Mouse (Mus musculus) myocyte (in vitro differentiated cells): ENCODE data around the gene Ndufaf2. TPM values are rescaled to one million over a fixed set of nuclear protein-coding genes. Genes with fewer than 3 reads are reported as not detected.

Experiments
- H3K27me3 ChIP-seq: one replicate; pipeline ENCODE4 v1.6.1; 2011; ENCODE audit not compliant: control insufficient read depth, insufficient read depth, insufficient read length
- H3K36me3 ChIP-seq: one replicate; pipeline ENCODE4 v1.6.1; 2011; ENCODE audit not compliant: control insufficient read depth, insufficient read depth
- H3K4me2 ChIP-seq: one replicate; pipeline ENCODE4 v1.6.1; 2011; ENCODE audit warnings: low read depth, control low read depth
- H3K4me3 ChIP-seq: one replicate; pipeline ENCODE4 v1.5.1; 2011; ENCODE audit warnings: mild to moderate bottlenecking, control low read depth, moderate library complexity
- H3K79me2 ChIP-seq: one replicate; pipeline ENCODE4 v1.6.1; 2011; ENCODE audit not compliant: control insufficient read depth, insufficient read depth
- H3ac ChIP-seq: one replicate; pipeline ENCODE4 v1.6.1; 2011; ENCODE audit not compliant: control insufficient read depth, insufficient read length
- CEBPB ChIP-seq: IDR thresholded peaks from 2 replicates; pipeline ENCODE4 v1.6.1; 2011; ENCODE audit warnings: mild to moderate bottlenecking, moderate library complexity; ENCODE audit not compliant: poor library complexity, insufficient read depth, severe bottlenecking
- E2F4 ChIP-seq: IDR thresholded peaks from one replicate; pipeline ENCODE4 v1.6.1; 2011; ENCODE audit warnings: mild to moderate bottlenecking, control low read depth, moderate library complexity; ENCODE audit not compliant: insufficient read depth
- MAX ChIP-seq: IDR thresholded peaks from one replicate; pipeline ENCODE4 v1.6.1; 2011; ENCODE audit warnings: low read depth, mild to moderate bottlenecking, control low read depth
- MYOD1 ChIP-seq, 3 experiments: IDR thresholded peaks; one replicate each; pipeline ENCODE4 v1.6.1; 2011; ENCODE audit warnings: control low read depth in 2 of 3, low read depth in 2 of 3, mild to moderate bottlenecking in 2 of 3, moderate library complexity in 1 of 3; ENCODE audit not compliant: insufficient read length in 2 of 3, control insufficient read depth in 1 of 3
- MYOG ChIP-seq, 3 experiments: IDR thresholded peaks; one replicate each; pipeline ENCODE4 v1.6.1; 2011; ENCODE audit warnings: control low read depth in 2 of 3, low read depth in 2 of 3, mild to moderate bottlenecking in 2 of 3; ENCODE audit not compliant: insufficient read length in 2 of 3, control insufficient read depth in 1 of 3, insufficient read depth in 1 of 3
- POLR2A ChIP-seq: IDR thresholded peaks from one replicate; pipeline ENCODE4 v1.6.1; 2011; ENCODE audit warnings: low read depth, mild to moderate bottlenecking, control low read depth, moderate library complexity; ENCODE audit not compliant: insufficient read length
- POLR2AphosphoS2 ChIP-seq: IDR thresholded peaks from one replicate; pipeline ENCODE4 v1.6.1; 2011; ENCODE audit warnings: low read depth, control low read depth; ENCODE audit not compliant: insufficient read length
- REST ChIP-seq: IDR thresholded peaks from one replicate; pipeline ENCODE4 v1.6.1; 2011; ENCODE audit warnings: mild to moderate bottlenecking, control low read depth, moderate library complexity; ENCODE audit not compliant: insufficient read depth, insufficient read length
- SRF ChIP-seq: IDR thresholded peaks from one replicate; pipeline ENCODE4 v1.6.1; 2011; ENCODE audit warnings: low read depth; ENCODE audit not compliant: control insufficient read depth, insufficient read length
- TCF12 ChIP-seq: IDR thresholded peaks from one replicate; pipeline ENCODE4 v1.6.1; 2011; ENCODE audit warnings: mild to moderate bottlenecking, control low read depth; ENCODE audit not compliant: poor library complexity, insufficient read depth, severe bottlenecking
- TCF3 ChIP-seq: IDR thresholded peaks from one replicate; pipeline ENCODE4 v1.6.1; 2011; ENCODE audit warnings: low read depth, control low read depth; ENCODE audit not compliant: insufficient read length
- USF1 ChIP-seq: IDR thresholded peaks from one replicate; pipeline ENCODE4 v1.6.1; 2011; ENCODE audit warnings: low read depth, mild to moderate bottlenecking, control low read depth, moderate library complexity
- polyA plus RNA-seq: library from polyadenylated mRNA; unstranded; fragments of >200 nt; fragmentation: generic; extraction: Trizol; gene quantifications from one replicate; pipeline ENCODE4 v1.2.1, GENCODE M21; 2012; ENCODE audit warnings: missing spikeins

Ndufaf2 gene
- polyA plus RNA-seq, 1 experiment, result 25.4 TPM

DNA sequence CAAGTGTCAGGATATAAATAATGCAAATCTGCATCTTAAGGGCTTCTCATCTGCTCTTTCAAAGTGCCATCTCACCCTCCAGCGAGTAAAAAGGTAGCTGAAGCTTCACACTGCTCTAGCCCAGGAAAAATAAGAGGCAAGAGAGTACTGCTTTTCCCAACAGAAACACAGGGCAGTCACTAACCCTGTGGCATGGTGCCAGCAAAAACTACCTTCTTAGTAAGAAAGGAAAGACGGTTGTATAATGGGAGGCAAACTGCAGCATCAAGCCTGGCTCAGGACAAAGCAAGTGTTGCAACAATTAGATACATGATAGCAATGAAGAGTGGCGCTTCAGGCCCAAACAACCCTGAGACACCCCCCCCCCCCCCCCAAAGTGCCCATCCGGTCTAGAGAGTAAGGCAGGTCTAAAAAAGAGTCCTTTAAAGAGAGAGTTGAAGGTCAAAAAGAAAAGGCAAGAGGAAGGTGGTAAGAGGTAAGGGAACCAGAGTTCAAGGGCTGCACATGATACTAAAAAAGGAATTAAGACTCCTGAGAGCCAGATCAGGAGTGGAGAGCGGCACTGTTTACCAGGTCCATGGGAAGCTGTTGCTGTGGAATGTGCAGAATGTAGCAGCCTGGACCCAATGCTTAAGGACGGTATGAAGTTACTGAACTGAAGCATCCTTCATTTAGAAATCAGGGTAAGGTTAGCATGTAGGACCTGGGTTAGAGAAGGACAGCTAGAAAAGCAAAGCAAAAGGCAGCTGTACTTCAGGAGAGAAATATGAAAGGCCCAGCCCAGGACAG, 26.2 kb downstream of the Ndufaf2 start:
- Histone ChIP-seq H3K4me3 (no peak overlapping the region), H3K36me3 (no peaks in the 10 kb centered on the region), H3K79me2 (no peaks in the 10 kb centered on the region), H3ac (no peak overlapping the region), H3K4me2 (no peak overlapping the region), H3K27me3 (no peaks in the 10 kb centered on the region)
- TF ChIP-seq TCF3 (no peak), CEBPB (no peak), POLR2A (no peak), POLR2AphosphoS2 (no peak), E2F4 (no peak), MYOG (IDR thresholded peaks at IDR 0.05; ENCODE audit: control insufficient read depth in 1 of 3, insufficient read depth in 1 of 3, insufficient read length in 2 of 3, low read depth in 2 of 3) (no peak), MYOD1 (IDR thresholded peaks at IDR 0.05; ENCODE audit: control insufficient read depth in 1 of 3, insufficient read length in 2 of 3, low read depth in 2 of 3) (no peak), SRF (no peak), USF1 (no peak), MAX (no peak), TCF12 (no peak), REST (no peak)

DNA sequence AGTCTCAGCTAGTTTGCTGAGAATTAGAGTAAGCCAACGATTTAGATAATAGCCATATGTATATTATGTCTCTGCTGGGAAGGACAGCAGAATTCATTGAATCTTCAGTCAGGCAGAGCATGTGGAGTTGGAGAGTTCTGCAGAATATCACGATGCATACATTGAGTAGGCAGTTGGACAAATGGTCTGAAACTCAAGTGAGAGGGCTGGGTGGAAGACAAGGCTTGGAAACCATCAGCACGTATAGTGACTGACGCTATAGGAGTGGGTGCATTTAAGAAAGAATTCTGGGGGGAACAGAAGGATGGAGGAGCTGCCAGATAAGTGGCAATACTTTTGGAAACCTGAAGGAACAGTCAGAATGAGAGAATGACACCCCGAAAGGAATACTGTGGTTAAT, 27.7 kb downstream of the Ndufaf2 start:
- TF ChIP-seq MAX, result no peak
- H3K27me3 ChIP-seq, result no peaks in the 10 kb centered on the region
- no peak overlapping the region for H3K4me3 ChIP-seq
- no peak overlapping the region for H3ac ChIP-seq
- no peak overlapping the region for H3K4me2 ChIP-seq
- H3K36me3 ChIP-seq, result no peaks in the 10 kb centered on the region
- no peaks in the 10 kb centered on the region for H3K79me2 ChIP-seq

DNA sequence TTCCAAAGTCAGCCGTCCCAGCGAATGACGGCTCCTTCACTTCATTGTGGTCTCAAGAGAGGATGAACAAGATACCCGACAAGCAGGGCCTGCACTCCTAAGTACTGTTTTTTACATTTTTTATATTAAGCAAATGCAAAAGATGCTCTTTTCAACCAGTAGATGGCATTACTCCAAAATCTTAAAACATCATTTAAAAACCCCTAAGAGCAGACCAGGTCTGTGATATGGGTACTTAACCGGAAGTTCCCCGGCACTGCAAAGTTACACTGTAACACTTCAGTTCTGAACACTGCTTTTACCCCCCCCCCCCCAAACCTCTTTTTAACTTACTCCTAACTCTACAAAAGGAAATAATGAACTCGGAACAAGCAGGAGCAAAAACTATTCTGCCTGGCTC, 29.4 kb downstream of the Ndufaf2 start:
- Histone ChIP-seq H3K4me2 (no peak overlapping the region), H3K4me3 (no peak overlapping the region), H3K36me3 (no peaks in the 10 kb centered on the region), H3K79me2 (no peaks in the 10 kb centered on the region), H3K27me3 (no peaks in the 10 kb centered on the region), H3ac (no peak overlapping the region)
- TF ChIP-seq SRF (no peak), TCF12 (no peak), POLR2A (no peak), MYOG (IDR thresholded peaks at IDR 0.05; ENCODE audit: control insufficient read depth in 1 of 3, insufficient read depth in 1 of 3, insufficient read length in 2 of 3, low read depth in 2 of 3) (no peak), MAX (no peak), TCF3 (no peak), MYOD1 (IDR thresholded peaks at IDR 0.05; ENCODE audit: control insufficient read depth in 1 of 3, insufficient read length in 2 of 3, low read depth in 2 of 3) (no peak), E2F4 (no peak), POLR2AphosphoS2 (no peak), CEBPB (no peak), REST (no peak), USF1 (no peak)

DNA sequence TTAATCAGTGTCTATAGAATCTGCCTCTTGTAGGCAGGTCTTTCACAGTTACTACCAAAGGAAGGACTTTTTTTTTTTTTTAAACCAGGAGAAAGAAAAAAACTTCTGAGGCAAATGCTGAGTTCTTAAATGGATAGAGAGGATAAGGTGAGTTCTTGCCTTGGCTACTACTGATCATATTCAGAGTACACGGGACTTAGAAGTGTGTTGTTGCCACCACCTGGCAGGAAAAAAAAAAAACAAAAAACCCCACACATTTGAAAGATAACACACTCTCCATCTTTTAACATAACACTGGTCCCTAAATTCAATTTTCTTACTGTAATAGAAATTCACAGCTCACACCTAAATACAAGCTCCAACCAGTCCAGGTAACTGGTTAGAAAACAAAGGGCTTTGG, 30.5 kb downstream of the Ndufaf2 start:
- Histone ChIP-seq H3K79me2 (no peaks in the 10 kb centered on the region), H3K27me3 (no peaks in the 10 kb centered on the region)
- TF ChIP-seq MYOG (IDR thresholded peaks at IDR 0.05; ENCODE audit: control insufficient read depth in 1 of 3, insufficient read depth in 1 of 3, insufficient read length in 2 of 3, low read depth in 2 of 3) (no peak), POLR2A (no peak), TCF12 (no peak), E2F4 (no peak), REST (no peak), TCF3 (no peak), MAX (no peak), CEBPB (no peak), POLR2AphosphoS2 (no peak), SRF (no peak), USF1 (no peak), MYOD1 (IDR thresholded peaks at IDR 0.05; ENCODE audit: control insufficient read depth in 1 of 3, insufficient read length in 2 of 3, low read depth in 2 of 3) (no peak)

DNA sequence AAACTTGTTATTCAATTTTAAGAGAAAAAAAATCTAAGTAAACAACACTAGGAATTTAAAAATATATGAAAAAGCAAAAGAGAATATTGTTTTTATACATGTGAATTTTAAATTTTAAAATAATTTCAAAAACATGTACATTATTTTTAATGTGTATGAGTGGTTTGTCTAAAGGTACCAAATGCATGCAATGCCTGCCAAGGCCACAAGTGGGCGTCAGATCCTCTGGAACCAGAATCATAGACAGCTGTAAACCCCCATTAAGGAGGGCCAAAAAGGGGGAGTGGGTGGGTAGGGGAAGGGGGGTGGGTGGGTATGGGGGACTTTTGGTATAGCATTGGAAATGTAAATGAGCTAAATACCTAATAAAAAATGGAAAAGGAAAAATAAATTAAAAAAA, 31.3 kb downstream of the Ndufaf2 start:
- no peak for TF ChIP-seq TCF3
- no peak for TF ChIP-seq SRF
- no peak for TF ChIP-seq REST
- no peak for TF ChIP-seq MAX
- no peak for TF ChIP-seq MYOG (IDR thresholded peaks at IDR 0.05; ENCODE audit: control insufficient read depth in 1 of 3, insufficient read depth in 1 of 3, insufficient read length in 2 of 3, low read depth in 2 of 3)
- TF ChIP-seq E2F4, result no peak
- no peak for TF ChIP-seq POLR2AphosphoS2
- TF ChIP-seq MYOD1 (IDR thresholded peaks at IDR 0.05; ENCODE audit: control insufficient read depth in 1 of 3, insufficient read length in 2 of 3, low read depth in 2 of 3), result no peak
- TF ChIP-seq USF1, result no peak
- TF ChIP-seq POLR2A, result no peak
- no peak for TF ChIP-seq TCF12
- TF ChIP-seq CEBPB, result no peak
- no peaks in the 10 kb centered on the region for H3K27me3 ChIP-seq
- no peak overlapping the region for H3K4me3 ChIP-seq
- H3K79me2 ChIP-seq, result no peaks in the 10 kb centered on the region
- H3K4me2 ChIP-seq, result no peak overlapping the region
- no peak overlapping the region for H3ac ChIP-seq
- no peaks in the 10 kb centered on the region for H3K36me3 ChIP-seq

More for the DNA sequence above, 30.5 kb downstream of the Ndufaf2 start:
- Histone ChIP-seq H3ac (no peak overlapping the region), H3K4me3 (no peak overlapping the region), H3K36me3 (no peaks in the 10 kb centered on the region), H3K4me2 (no peak overlapping the region)
